Mouse (Mus musculus) C2C12 (cell line): ENCODE measurements around the gene Smarce1.

Experiments
- CTCF ChIP-seq: IDR thresholded peaks from one replicate; pipeline ENCODE4 v1.5.1; 2011; ENCODE audit not compliant: control insufficient read depth, insufficient read depth, insufficient read length
- FOSL1 ChIP-seq: IDR thresholded peaks from one replicate; pipeline ENCODE4 v1.8.0; 2011; ENCODE audit warnings: mild to moderate bottlenecking, low read length; ENCODE audit not compliant: poor library complexity, insufficient read depth, severe bottlenecking
- MAX ChIP-seq: IDR thresholded peaks from one replicate; pipeline ENCODE4 v1.6.1; 2011; ENCODE audit warnings: mild to moderate bottlenecking, control low read depth
- MYOD1 ChIP-seq: IDR thresholded peaks from one replicate; pipeline ENCODE4 v1.6.1; 2011; ENCODE audit warnings: low read depth; ENCODE audit not compliant: control insufficient read depth, insufficient read length
- MYOG ChIP-seq: IDR thresholded peaks from one replicate; pipeline ENCODE4 v1.6.1; 2011; ENCODE audit not compliant: control insufficient read depth, insufficient read length; ENCODE audit errors: extremely low read depth
- USF1 ChIP-seq: IDR thresholded peaks from one replicate; pipeline ENCODE4 v1.6.1; 2011; ENCODE audit warnings: low read depth, mild to moderate bottlenecking, control low read depth, moderate library complexity

GRCm38 (mm10) chr11:99177925-99178198 is 53.0 kb downstream of the Smarce1 start:
- TF ChIP-seq CTCF (no peak), USF1 (no peak), MAX (no peak), MYOG (no peak), MYOD1 (no peak), FOSL1 (no peak)
